Mouse (Mus musculus): ENCODE measurements around the gene Gm597. TPM values are rescaled to one million over a fixed set of nuclear protein-coding genes. Genes with fewer than 3 reads are reported as not detected.

The Gm597 gene
- polyA plus RNA-seq (2012; rRNA removed), result not detected in 2 replicates

DNA sequence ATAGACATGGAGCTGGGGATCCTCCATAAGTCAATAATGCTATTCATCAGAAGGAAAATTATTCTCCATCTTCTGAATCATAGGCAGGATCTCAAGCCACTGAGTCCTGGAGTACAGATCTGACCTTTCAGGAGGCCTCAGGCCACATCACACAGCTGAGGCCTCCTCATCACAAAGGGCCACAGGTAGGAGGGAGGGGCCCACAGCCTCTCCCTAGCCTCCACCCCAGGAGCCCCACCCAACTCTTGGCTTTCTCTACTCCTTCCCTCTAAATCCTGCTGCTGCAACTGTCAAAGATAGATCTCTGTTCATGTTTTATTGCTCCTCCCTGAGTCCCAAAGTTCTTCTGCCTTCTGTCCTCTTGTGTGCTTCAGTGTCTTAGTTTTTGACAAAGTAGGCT, at the start of gene Gm597:
Gene Gm597 (minus strand): TSS at position 101 of the 400 bp plus-strand sequence.

